Mouse (Mus musculus): ENCODE results near the gene Nrbf2.

Nrbf2 gene

GRCm38 (mm10) chr10:67295331-67295730 lies 10.2 kb upstream of the Nrbf2 start:
- DNase-seq (ENCODE audit: low read depth): no peak

- DNase-seq (ENCODE audit: low read depth): no peak
These were observed 6.0 kb upstream of the Nrbf2 start for GRCm38 (mm10) chr10:67291087-67291486.

- no peak for DNase-seq (ENCODE audit: low read depth)
These were observed 5.5 kb upstream of the Nrbf2 start for GRCm38 (mm10) chr10:67290622-67291021.

- no peak for DNase-seq (ENCODE audit: low read depth)
These were observed 2.8 kb upstream of the Nrbf2 start for GRCm38 (mm10) chr10:67287877-67288276.

- DNase-seq (ENCODE audit: low read depth): peak; percentile 21
These were observed 337 bp downstream of the Nrbf2 start for GRCm38 (mm10) chr10:67284761-67285175.

GRCm38 (mm10) chr10:67284311-67284710 lies 794 bp downstream of the Nrbf2 start:
- peak; percentile 16 for DNase-seq (ENCODE audit: low read depth)

- DNase-seq (ENCODE audit: low read depth): no peak
These were observed 1.6 kb downstream of the Nrbf2 start for GRCm38 (mm10) chr10:67283516-67283915.

GRCm38 (mm10) chr10:67282531-67282930 lies 2.6 kb downstream of the Nrbf2 start:
- DNase-seq (ENCODE audit: low read depth): no peak

- DNase-seq (ENCODE audit: low read depth): no peak
These were observed 3.3 kb downstream of the Nrbf2 start for GRCm38 (mm10) chr10:67281852-67282251.

- no peak for DNase-seq (ENCODE audit: low read depth)
These were observed 9.2 kb downstream of the Nrbf2 start for GRCm38 (mm10) chr10:67275916-67276315.

- DNase-seq (ENCODE audit: low read depth): peak; percentile 66
These were observed 20.3 kb downstream of the Nrbf2 start for GRCm38 (mm10) chr10:67264852-67265251.

GRCm38 (mm10) chr10:67253115-67253514 lies 32.0 kb downstream of the Nrbf2 start:
- DNase-seq (ENCODE audit: low read depth): no peak

GRCm38 (mm10) chr10:67252353-67252752 lies 32.8 kb downstream of the Nrbf2 start:
- DNase-seq (ENCODE audit: low read depth): peak; percentile 21

- no peak for DNase-seq (ENCODE audit: low read depth)
These were observed 34.3 kb downstream of the Nrbf2 start for GRCm38 (mm10) chr10:67250846-67251245.

- DNase-seq (ENCODE audit: low read depth): no peak
These were observed 35.6 kb downstream of the Nrbf2 start for GRCm38 (mm10) chr10:67249486-67249885.

GRCm38 (mm10) chr10:67247145-67247544 lies 38.0 kb downstream of the Nrbf2 start:
- DNase-seq (ENCODE audit: low read depth): peak; percentile 63

GRCm38 (mm10) chr10:67230439-67230838 lies 54.7 kb downstream of the Nrbf2 start:
- DNase-seq (ENCODE audit: low read depth): no peak

- no peak for DNase-seq (ENCODE audit: low read depth)
These were observed 58.6 kb downstream of the Nrbf2 start for GRCm38 (mm10) chr10:67226543-67226942.

GRCm38 (mm10) chr10:67226109-67226508 lies 59.0 kb downstream of the Nrbf2 start:
- peak; percentile 68 for DNase-seq (ENCODE audit: low read depth)

GRCm38 (mm10) chr10:67225528-67225927 lies 59.6 kb downstream of the Nrbf2 start:
- no peak for DNase-seq (ENCODE audit: low read depth)

- peak; percentile 69 for DNase-seq (ENCODE audit: low read depth)
These were observed 61.2 kb downstream of the Nrbf2 start for GRCm38 (mm10) chr10:67223942-67224341.

- DNase-seq (ENCODE audit: low read depth): no peak
These were observed 63.8 kb downstream of the Nrbf2 start for GRCm38 (mm10) chr10:67221284-67221683.

GRCm38 (mm10) chr10:67220251-67220650 lies 64.9 kb downstream of the Nrbf2 start:
- no peak for DNase-seq (ENCODE audit: low read depth)

GRCm38 (mm10) chr10:67218873-67219565 lies 66.1 kb downstream of the Nrbf2 start:
- no peak for DNase-seq (ENCODE audit: low read depth)
